Comparison of ENCODE assay signal across 18 mouse cellular contexts in the genomic region with DNA sequence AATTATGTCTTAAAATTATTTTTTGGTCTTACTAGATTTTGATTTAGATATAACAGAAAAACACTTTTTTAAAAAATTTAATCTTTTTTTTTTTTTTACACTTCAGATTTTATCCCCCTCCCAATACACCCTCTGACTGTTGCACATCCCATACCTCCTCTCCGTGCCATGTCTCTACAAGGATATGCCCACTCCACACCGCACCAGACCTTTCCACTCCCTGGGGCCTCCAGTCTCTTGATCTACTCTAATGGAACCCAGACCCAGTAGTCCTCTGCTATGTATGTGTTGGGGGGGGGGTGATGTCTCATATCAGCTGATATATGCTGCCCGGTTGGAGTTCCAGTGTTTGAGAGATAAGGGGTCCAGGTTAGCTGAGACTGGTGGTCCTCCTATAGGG.
"Had no signal": no experiment of that assay in that cellular context is flagged by ENCODE, and none has a peak within 500 bp of the region (broad histone marks: within the 10 kb centered on the region; RNA-seq: fewer than 3 reads in every experiment).

No protein-coding gene starts in this region.

- DNase-seq: kidney, adult 18-20 months; kidney, adult 9 months; kidney, postnatal 14 days; kidney, postnatal 4 days; left cerebral cortex, postnatal 4 days; liver, postnatal 0 days; lung, embryonic 14.5 days; midbrain, embryonic 14.5 days; thymus, postnatal 25 days had no signal

- H3K4me3 ChIP-seq: limb, embryonic 15.5 days; myocyte; neural tube, embryonic 13.5 days had no signal

- H3K36me3 ChIP-seq: limb, embryonic 15.5 days; neural tube, embryonic 13.5 days had no signal

- ATAC-seq: inflammation-experienced regulatory T-cells, adult 6 months; intestine, embryonic 16.5 days; liver, postnatal 0 days; lung, postnatal 0 days had no signal

- H3K9me3 ChIP-seq: limb, embryonic 15.5 days; neural tube, embryonic 13.5 days had no signal

- H3K9ac ChIP-seq: limb, embryonic 15.5 days; liver, embryonic 14.5 days; liver, postnatal 0 days; lung, embryonic 14.5 days; neural tube, embryonic 13.5 days had no signal

- H3K27ac ChIP-seq: limb, embryonic 15.5 days; liver, embryonic 14.5 days; macrophage; neural tube, embryonic 13.5 days had no signal

- H3K4me1 ChIP-seq: limb, embryonic 15.5 days; neural tube, embryonic 13.5 days had no signal

- H3K4me2 ChIP-seq: limb, embryonic 15.5 days; liver, embryonic 11.5 days; lung, embryonic 14.5 days; neural tube, embryonic 13.5 days had no signal

- H3K27me3 ChIP-seq: limb, embryonic 15.5 days; neural tube, embryonic 13.5 days had no signal
